Mouse (Mus musculus) heart, postnatal 25 days (tissue): ENCODE measurements at regions not wholly inside any gene's neighbourhood (a gene's known extent, or its start where the extent isn't known, plus 50 kb on each side); places are given as distances from the start of the nearest gene placed in this dataset.

Experiments
- DNase-seq: peaks from one replicate; pipeline ENCODE4 v3.0.0; 2022; ENCODE audit warnings: low spot score
- intact Hi-C: fragments of 180-260 bp; cut with DNase I; formaldehyde crosslinking; loops from one replicate; pipeline ENCODE4 v1.15.1; 2025

GRCm38 (mm10) chr13:28768717-28769426, 184.6 kb downstream of the Sox4 start:
- intact Hi-C loops: no loop called here
- DNase-seq: no peak

- no peak for DNase-seq
- intact Hi-C loops: no loop called here
These were observed 191.0 kb downstream of the Sox4 start for GRCm38 (mm10) chr13:28762555-28762954.

GRCm38 (mm10) chr13:28759026-28759425, 194.5 kb downstream of the Sox4 start:
- intact Hi-C loops: loop anchor here (2.0 to 5.0 kb wide), 4 partner anchors 40 to 192 kb away; no protein-coding TSS in a partner anchor
- no peak for DNase-seq

GRCm38 (mm10) chr13:28757846-28758522, 195.5 kb downstream of the Sox4 start:
- intact Hi-C loops: loop anchor here (2.0 to 5.0 kb wide), 4 partner anchors 39 to 193 kb away; no protein-coding TSS in a partner anchor
- peak; percentile 84 for DNase-seq

GRCm38 (mm10) chr13:28756915-28757765, 196.4 kb downstream of the Sox4 start:
- intact Hi-C loops: loop anchor here (5.0 kb wide), 2 partner anchors 125 kb away; no protein-coding TSS in a partner anchor
- no peak for DNase-seq

- intact Hi-C loops: no loop called here
- no peak for DNase-seq
These were observed 199.3 kb downstream of the Sox4 start for GRCm38 (mm10) chr13:28754207-28754606.

GRCm38 (mm10) chr13:28750949-28751692, 202.4 kb downstream of the Sox4 start:
- intact Hi-C loops: no loop called here

GRCm38 (mm10) chr13:28740158-28740670, 213.3 kb downstream of the Sox4 start:
- intact Hi-C loops: no loop called here
- DNase-seq: no peak

More at GRCm38 (mm10) chr13:28750949-28751692, 202.4 kb downstream of the Sox4 start:
- DNase-seq: no peak

- intact Hi-C loops: no loop called here
- no peak for DNase-seq
These were observed 215.1 kb downstream of the Sox4 start for GRCm38 (mm10) chr13:28738160-28739100.

GRCm38 (mm10) chr13:28732475-28732874, 221.0 kb downstream of the Sox4 start:
- intact Hi-C loops: no loop called here
- DNase-seq: no peak

- intact Hi-C loops: no loop called here
- DNase-seq: no peak
These were observed 221.5 kb downstream of the Sox4 start for GRCm38 (mm10) chr13:28732036-28732435.

GRCm38 (mm10) chr13:28730059-28730580, 223.4 kb downstream of the Sox4 start:
- intact Hi-C loops: no loop called here

GRCm38 (mm10) chr13:28728768-28729167, 224.7 kb downstream of the Sox4 start:
- intact Hi-C loops: no loop called here
- DNase-seq: no peak

More at GRCm38 (mm10) chr13:28730059-28730580, 223.4 kb downstream of the Sox4 start:
- DNase-seq: no peak

GRCm38 (mm10) chr13:28724300-28724699, 229.2 kb downstream of the Sox4 start:
- DNase-seq: no peak
- intact Hi-C loops: loop anchor here (5.0 kb wide), 1 partner anchor 158 kb away; no protein-coding TSS in a partner anchor

- intact Hi-C loops: loop anchor here (5.0 kb wide), 1 partner anchor 160 kb away; no protein-coding TSS in a partner anchor
- no peak for DNase-seq
These were observed 231.4 kb downstream of the Sox4 start for GRCm38 (mm10) chr13:28722074-28722473.

- DNase-seq: no peak
- intact Hi-C loops: loop anchor here (5.0 kb wide), 1 partner anchor 161 kb away; no protein-coding TSS in a partner anchor
These were observed 231.9 kb downstream of the Sox4 start for GRCm38 (mm10) chr13:28721548-28721981.

- intact Hi-C loops: loop anchor here (5.0 kb wide), 1 partner anchor 162 kb away; no protein-coding TSS in a partner anchor
- DNase-seq: no peak
These were observed 232.8 kb downstream of the Sox4 start for GRCm38 (mm10) chr13:28720639-28721239.
